Mouse (Mus musculus): ENCODE results near the gene Alox8. TPM values are rescaled to one million over a fixed set of nuclear protein-coding genes. Genes with fewer than 3 reads are reported as not detected.
A peak's percentile ranks its signal among the peaks of the same experiment; 100 is the strongest.

Alox8 gene
- polyA plus RNA-seq, 1 experiment from 2014 or later: 0.43 TPM

- Histone ChIP-seq H3K9me3 (ENCODE audit: control insufficient read depth, low read length) (no peaks in the 10 kb centered on the region), H3K4me3 (ENCODE audit: low read depth, low read length) (no peak overlapping the region), H3K36me3 (ENCODE audit: control insufficient read depth, insufficient read depth, low read length) (no peaks in the 10 kb centered on the region), H3K4me2 (ENCODE audit: low read depth, low read length) (no peak overlapping the region), H3K9ac (replicated peaks; ENCODE audit: low read depth, low read length) (no peak overlapping the region), H3K27ac (ENCODE audit: low read depth, low read length) (no peak overlapping the region), H3K27me3 (ENCODE audit: control insufficient read depth, insufficient read depth, low read length) (no peaks in the 10 kb centered on the region), H3K4me1 (ENCODE audit: control insufficient read depth, insufficient read depth, low read length) (no peaks in the 10 kb centered on the region)
- no peak for ATAC-seq (ENCODE audit: low read depth)
- 93% methylated on average over 5 of the region's 5 CpGs for WGBS
These were observed 49.1 kb downstream of the Alox8 start for GRCm38 (mm10) chr11:69148451-69148960.

DNA sequence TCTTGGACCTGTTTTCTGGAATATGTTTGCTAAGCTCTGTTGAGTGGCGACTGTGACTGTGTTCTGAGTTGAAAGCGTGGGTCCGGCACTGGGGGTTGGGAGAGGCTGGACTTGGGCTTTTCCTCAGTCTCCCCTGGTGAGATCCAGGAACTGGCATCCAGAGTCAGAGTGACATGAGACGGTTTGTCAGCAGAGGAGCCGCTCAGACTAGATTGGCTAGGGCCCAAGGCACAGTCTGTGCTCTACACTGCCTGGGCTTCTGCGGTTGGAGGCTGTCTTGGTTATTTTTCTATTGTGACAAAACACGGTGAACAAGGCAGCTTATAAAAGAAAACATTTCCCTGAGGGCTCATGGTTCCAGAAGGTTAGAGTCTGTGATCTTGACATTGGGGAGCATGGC is 50.1 kb downstream of the Alox8 start:
- no peaks in the 10 kb centered on the region for H3K9me3 ChIP-seq (ENCODE audit: control insufficient read depth, low read length)
- no peaks in the 10 kb centered on the region for H3K36me3 ChIP-seq (ENCODE audit: control insufficient read depth, insufficient read depth, low read length)
- no peaks in the 10 kb centered on the region for H3K4me1 ChIP-seq (ENCODE audit: control insufficient read depth, insufficient read depth, low read length)
- no peak overlapping the region for H3K4me3 ChIP-seq (ENCODE audit: low read depth, low read length)
- WGBS: 74% methylated on average over 7 of the region's 7 CpGs
- H3K9ac ChIP-seq (replicated peaks; ENCODE audit: low read depth, low read length): no peak overlapping the region
- ATAC-seq (ENCODE audit: low read depth): no peak
- H3K27ac ChIP-seq (ENCODE audit: low read depth, low read length): no peak overlapping the region
- no peak overlapping the region for H3K4me2 ChIP-seq (ENCODE audit: low read depth, low read length)
- H3K27me3 ChIP-seq (ENCODE audit: control insufficient read depth, insufficient read depth, low read length): no peaks in the 10 kb centered on the region

GRCm38 (mm10) chr11:69135361-69135760 is 62.3 kb downstream of the Alox8 start:
- H3K4me1 ChIP-seq (ENCODE audit: control insufficient read depth, insufficient read depth, low read length): no peaks in the 10 kb centered on the region
- ATAC-seq (ENCODE audit: low read depth): no peak
- H3K36me3 ChIP-seq (ENCODE audit: control insufficient read depth, insufficient read depth, low read length): no peaks in the 10 kb centered on the region
- no peak overlapping the region for H3K4me2 ChIP-seq (ENCODE audit: low read depth, low read length)
- no peaks in the 10 kb centered on the region for H3K9me3 ChIP-seq (ENCODE audit: control insufficient read depth, low read length)
- H3K27ac ChIP-seq (ENCODE audit: low read depth, low read length): no peak overlapping the region
- no peaks in the 10 kb centered on the region for H3K27me3 ChIP-seq (ENCODE audit: control insufficient read depth, insufficient read depth, low read length)
- no peak overlapping the region for H3K9ac ChIP-seq (replicated peaks; ENCODE audit: low read depth, low read length)
- WGBS: 96% methylated on average over 5 of the region's 6 CpGs
- H3K4me3 ChIP-seq (ENCODE audit: low read depth, low read length): no peak overlapping the region

DNA sequence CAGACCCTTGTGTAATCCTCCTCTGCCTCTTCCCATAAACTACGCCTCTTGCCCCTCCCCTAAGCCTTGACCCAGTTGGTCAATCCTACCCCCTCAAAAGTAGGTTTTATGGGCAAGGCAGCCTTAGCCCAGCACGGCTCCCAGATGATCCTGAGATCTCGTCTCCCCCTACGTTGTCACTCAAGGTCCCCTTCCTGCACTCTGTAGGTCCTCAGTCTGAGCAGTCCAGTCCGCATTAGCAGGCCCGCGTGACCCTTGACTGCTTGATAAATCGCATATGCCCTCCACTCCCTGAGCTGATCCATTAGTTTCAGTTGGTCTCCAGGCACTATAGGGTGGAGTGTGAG is 63.0 kb downstream of the Alox8 start:
- 29% methylated on average over 8 of the region's 8 CpGs for WGBS
- ATAC-seq (ENCODE audit: low read depth): peak; percentile 25; the same call in 1 of the 2 replicates
- H3K27ac ChIP-seq (ENCODE audit: low read depth, low read length): no peak overlapping the region
- peak overlapping the region; percentile 39 for H3K4me3 ChIP-seq (ENCODE audit: low read depth, low read length)
- no peaks in the 10 kb centered on the region for H3K27me3 ChIP-seq (ENCODE audit: control insufficient read depth, insufficient read depth, low read length)
- H3K9ac ChIP-seq (replicated peaks; ENCODE audit: low read depth, low read length): no peak overlapping the region; the same call in 1 of the 2 replicates
- no peaks in the 10 kb centered on the region for H3K4me1 ChIP-seq (ENCODE audit: control insufficient read depth, insufficient read depth, low read length)
- H3K36me3 ChIP-seq (ENCODE audit: control insufficient read depth, insufficient read depth, low read length): no peaks in the 10 kb centered on the region
- H3K4me2 ChIP-seq (ENCODE audit: low read depth, low read length): peak overlapping the region; percentile 59
- no peaks in the 10 kb centered on the region for H3K9me3 ChIP-seq (ENCODE audit: control insufficient read depth, low read length)

Other genes with a start within 250 kb of the Alox8 start
- gene Arhgef15, start 240.4 kb downstream of the Alox8 start, polyA plus RNA-seq (2014; fragmentation: Nextera tagmentation; extraction: Ambion mirVana): 20.4 and 24.7 TPM in 2 replicates
- 1.6 and 2.2 TPM in 2 replicates for gene Slc25a35, start 229.7 kb downstream of the Alox8 start, polyA plus RNA-seq (2014; fragmentation: Nextera tagmentation; extraction: Ambion mirVana)
- gene Rangrf, start 222.7 kb downstream of the Alox8 start, polyA plus RNA-seq (2014; fragmentation: Nextera tagmentation; extraction: Ambion mirVana): 25.5 and 30.6 TPM in 2 replicates
- 16.0 and 16.5 TPM in 2 replicates for gene Pfas, start 189.4 kb downstream of the Alox8 start, polyA plus RNA-seq (2014; fragmentation: Nextera tagmentation; extraction: Ambion mirVana)
- gene Ctc1, start 181.9 kb downstream of the Alox8 start, polyA plus RNA-seq (2014; fragmentation: Nextera tagmentation; extraction: Ambion mirVana): 51.8 and 59.3 TPM in 2 replicates
- 8.7 and 12.8 TPM in 2 replicates for gene Aurkb, start 152.2 kb downstream of the Alox8 start, polyA plus RNA-seq (2014; fragmentation: Nextera tagmentation; extraction: Ambion mirVana)
- 16.1 and 17.7 TPM in 2 replicates for gene Borcs6, start 138.1 kb downstream of the Alox8 start, polyA plus RNA-seq (2014; fragmentation: Nextera tagmentation; extraction: Ambion mirVana)
- 24.7 and 27.7 TPM in 2 replicates for gene Tmem107, start 127.0 kb downstream of the Alox8 start, polyA plus RNA-seq (2014; fragmentation: Nextera tagmentation; extraction: Ambion mirVana)
- 337 and 385 TPM in 2 replicates for gene Vamp2, start 109.4 kb downstream of the Alox8 start, polyA plus RNA-seq (2014; fragmentation: Nextera tagmentation; extraction: Ambion mirVana)
- gene Per1, start 102.6 kb downstream of the Alox8 start, polyA plus RNA-seq (2014; fragmentation: Nextera tagmentation; extraction: Ambion mirVana): 6.5 and 9.4 TPM in 2 replicates
- 0.43 and 0.52 TPM in 2 replicates for gene Hes7, start 77.4 kb downstream of the Alox8 start, polyA plus RNA-seq (2014; fragmentation: Nextera tagmentation; extraction: Ambion mirVana)
- gene 9130213A22Rik, start 75.3 kb downstream of the Alox8 start, polyA plus RNA-seq (2014; fragmentation: Nextera tagmentation; extraction: Ambion mirVana): 0.33 and 0.48 TPM in 2 replicates
- 2.2 and 5.0 TPM in 2 replicates for gene Aloxe3, start 71.9 kb downstream of the Alox8 start, polyA plus RNA-seq (2014; fragmentation: Nextera tagmentation; extraction: Ambion mirVana)
- gene Alox12b, start 40.9 kb downstream of the Alox8 start, polyA plus RNA-seq (2014; fragmentation: Nextera tagmentation; extraction: Ambion mirVana): 0.43 and 0.67 TPM in 2 replicates
- 0.35 and 0.62 TPM in 2 replicates for gene Gucy2e, start 39.2 kb upstream of the Alox8 start, polyA plus RNA-seq (2014; fragmentation: Nextera tagmentation; extraction: Ambion mirVana)
- gene Cntrob, start 125.9 kb upstream of the Alox8 start, polyA plus RNA-seq (2014; fragmentation: Nextera tagmentation; extraction: Ambion mirVana): 10.3 and 15.7 TPM in 2 replicates
- 191 and 200 TPM in 2 replicates for gene Trappc1, start 126.1 kb upstream of the Alox8 start, polyA plus RNA-seq (2014; fragmentation: Nextera tagmentation; extraction: Ambion mirVana)
- gene Kcnab3, start 128.4 kb upstream of the Alox8 start, polyA plus RNA-seq (2014; fragmentation: Nextera tagmentation; extraction: Ambion mirVana): 5.7 and 7.3 TPM in 2 replicates
- gene Rnf227, start 142.6 kb upstream of the Alox8 start, polyA plus RNA-seq (2014; fragmentation: Nextera tagmentation; extraction: Ambion mirVana): 213 and 260 TPM in 2 replicates
- 86.0 and 89.6 TPM in 2 replicates for gene Chd3, start 171.6 kb upstream of the Alox8 start, polyA plus RNA-seq (2014; fragmentation: Nextera tagmentation; extraction: Ambion mirVana)
- gene Naa38, start 197.6 kb upstream of the Alox8 start, polyA plus RNA-seq (2014; fragmentation: Nextera tagmentation; extraction: Ambion mirVana): 112 and 132 TPM in 2 replicates
- gene Cyb5d1, start 197.8 kb upstream of the Alox8 start, polyA plus RNA-seq (2014; fragmentation: Nextera tagmentation; extraction: Ambion mirVana): 21.3 and 29.9 TPM in 2 replicates
- gene Tmem88, start 200.4 kb upstream of the Alox8 start, polyA plus RNA-seq (2014; fragmentation: Nextera tagmentation; extraction: Ambion mirVana): 2.3 and 5.3 TPM in 2 replicates
- 36.1 and 37.5 TPM in 2 replicates for gene Kdm6b, start 215.8 kb upstream of the Alox8 start, polyA plus RNA-seq (2014; fragmentation: Nextera tagmentation; extraction: Ambion mirVana)

Data from neural tube, embryonic 14.5 days (tissue).